Mouse (Mus musculus) ovary, postnatal 10 days (tissue): ENCODE results near the gene Srl.

ENCODE experiments used
- DNase-seq: peaks from one replicate; pipeline ENCODE4 v3.0.0; 2022; ENCODE audit warnings: low spot score

Srl gene

GRCm38 (mm10) chr16:4519157-4519556 is 22.5 kb downstream of the Srl start:
- no peak for DNase-seq

- no peak for DNase-seq
Measured at GRCm38 (mm10) chr16:4517906-4518305, 23.7 kb downstream of the Srl start.

GRCm38 (mm10) chr16:4514383-4514782 is 27.2 kb downstream of the Srl start:
- DNase-seq = no peak

- DNase-seq = peak; percentile 28
Measured at GRCm38 (mm10) chr16:4512661-4513438, 28.8 kb downstream of the Srl start.

GRCm38 (mm10) chr16:4511371-4511770 is 30.2 kb downstream of the Srl start:
- no peak for DNase-seq

GRCm38 (mm10) chr16:4506181-4506580 is 35.4 kb downstream of the Srl start:
- no peak for DNase-seq

- no peak for DNase-seq
Measured at GRCm38 (mm10) chr16:4503495-4503894, 38.1 kb downstream of the Srl start.

- no peak for DNase-seq
Measured at GRCm38 (mm10) chr16:4502568-4502967, 39.0 kb downstream of the Srl start.

GRCm38 (mm10) chr16:4501703-4502102 is 39.9 kb downstream of the Srl start:
- DNase-seq = no peak

- DNase-seq = no peak
Measured at GRCm38 (mm10) chr16:4500598-4501385, 40.8 kb downstream of the Srl start.

- DNase-seq = no peak
Measured at GRCm38 (mm10) chr16:4497762-4498607, 43.6 kb downstream of the Srl start.

GRCm38 (mm10) chr16:4496470-4496869 is 45.1 kb downstream of the Srl start:
- DNase-seq = no peak

GRCm38 (mm10) chr16:4495861-4496260 is 45.8 kb downstream of the Srl start:
- DNase-seq = no peak

GRCm38 (mm10) chr16:4492777-4493563 is 48.6 kb downstream of the Srl start:
- no peak for DNase-seq

- peak; percentile 71 for DNase-seq
Measured at GRCm38 (mm10) chr16:4489114-4489624, 52.4 kb downstream of the Srl start.

- no peak for DNase-seq
Measured at GRCm38 (mm10) chr16:4480616-4481265, 60.9 kb downstream of the Srl start.

- DNase-seq = no peak
Measured at GRCm38 (mm10) chr16:4477591-4478215, 63.9 kb downstream of the Srl start.

- peak; percentile 95 for DNase-seq
Measured at GRCm38 (mm10) chr16:4474882-4475803, 66.5 kb downstream of the Srl start.
